Mouse (Mus musculus): ENCODE data around the gene Mrpl33. TPM values are rescaled to one million over a fixed set of nuclear protein-coding genes. Genes with fewer than 3 reads are reported as not detected.
"Not testable (repeated sequence)": the region's sequence is repeated elsewhere in the genome, so short reads cannot be mapped to it uniquely, and the experiment has no call there.

Mrpl33 gene
- polyA plus RNA-seq, 1 experiment from 2014 or later = 204 TPM

DNA sequence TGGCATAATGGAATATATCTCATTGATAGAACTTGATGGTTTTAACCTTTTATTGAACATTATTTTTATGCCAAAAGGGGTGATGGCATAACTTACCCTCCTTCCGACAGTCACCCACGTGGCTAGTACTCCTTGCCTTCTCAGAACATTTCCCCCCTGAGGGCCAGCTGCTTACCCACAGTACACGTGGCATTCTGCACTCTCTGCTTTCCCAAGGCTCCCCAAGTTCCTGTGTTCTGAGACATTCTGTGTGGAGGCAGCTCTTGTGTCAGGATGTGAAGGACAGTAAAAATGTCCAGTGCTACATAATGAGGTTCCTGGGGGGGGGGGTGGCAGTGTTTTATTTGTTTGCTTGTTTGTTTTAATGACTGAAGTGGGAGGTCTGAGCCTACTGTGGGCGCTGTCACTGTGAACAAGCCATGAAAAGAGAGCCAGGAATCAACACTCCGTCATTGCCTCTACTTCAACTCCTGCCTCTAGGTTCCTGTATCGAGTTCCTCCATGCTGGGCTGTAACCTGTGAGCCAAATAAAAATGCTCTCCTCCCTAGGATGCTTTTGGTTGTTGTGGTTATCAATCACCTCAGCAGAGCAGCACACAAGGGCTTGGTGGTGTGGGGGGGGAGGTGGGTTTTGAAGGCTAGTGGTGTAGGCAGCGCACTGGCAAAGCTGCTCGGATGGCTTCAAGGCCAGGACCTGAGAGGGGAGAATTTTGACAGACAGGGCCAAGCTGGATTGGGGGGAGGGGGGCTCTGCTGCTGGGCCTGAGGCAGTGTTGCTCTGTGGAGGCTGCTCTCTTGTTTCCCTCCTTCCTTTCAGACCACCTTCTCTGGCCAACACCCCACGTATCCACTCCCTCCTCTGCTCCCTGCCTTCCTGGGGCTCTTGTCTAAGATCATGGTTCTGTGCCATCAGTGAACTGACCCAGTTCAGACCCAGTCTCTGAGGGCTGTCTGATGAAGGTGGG lies 31.1 kb downstream of the Mrpl33 start:
- Histone ChIP-seq H3K9ac (replicated peaks) (no peak overlapping the region), H3K4me1 (no peaks in the 10 kb centered on the region), H3K4me3 (no peak overlapping the region), H3K4me2 (replicated peaks) (no peak overlapping the region), H3K27ac (replicated peaks) (no peak overlapping the region), H3K27me3 (no peaks in the 10 kb centered on the region), H3K9me3 (no peaks in the 10 kb centered on the region), H3K36me3 (peaks cover 2% of the 10 kb centered on the region; the same call in 1 of the 2 replicates)
- 72% methylated on average over 9 of the region's 9 CpGs for WGBS
- no peak for ATAC-seq (replicated peaks)

DNA sequence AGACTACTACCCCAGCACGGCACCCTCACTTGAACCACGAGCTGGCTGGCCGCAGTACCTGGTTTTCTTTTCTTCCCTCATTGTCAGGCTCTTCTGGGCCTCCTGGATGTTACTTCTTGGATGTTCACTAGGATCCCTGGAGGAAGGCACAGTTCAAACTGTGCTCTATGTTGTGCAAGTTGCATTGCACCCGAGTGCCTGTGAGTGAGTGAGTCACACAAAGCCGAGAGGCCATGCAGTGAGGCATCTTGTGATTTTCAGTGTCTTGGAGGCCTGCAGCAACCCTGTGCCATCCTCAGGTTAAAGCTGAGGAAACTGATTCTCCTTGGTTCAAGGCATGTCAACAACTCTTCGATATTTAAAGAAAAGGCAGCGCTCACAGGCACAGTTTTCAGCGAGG lies 31.8 kb downstream of the Mrpl33 start:
- Histone ChIP-seq H3K4me2 (replicated peaks) (no peak overlapping the region), H3K9me3 (no peaks in the 10 kb centered on the region), H3K27ac (replicated peaks) (no peak overlapping the region), H3K27me3 (no peaks in the 10 kb centered on the region), H3K36me3 (no peaks in the 10 kb centered on the region), H3K4me1 (no peaks in the 10 kb centered on the region), H3K9ac (replicated peaks) (no peak overlapping the region), H3K4me3 (no peak overlapping the region)
- 91% methylated on average over 8 of the region's 8 CpGs for WGBS
- ATAC-seq (replicated peaks) = no peak

DNA sequence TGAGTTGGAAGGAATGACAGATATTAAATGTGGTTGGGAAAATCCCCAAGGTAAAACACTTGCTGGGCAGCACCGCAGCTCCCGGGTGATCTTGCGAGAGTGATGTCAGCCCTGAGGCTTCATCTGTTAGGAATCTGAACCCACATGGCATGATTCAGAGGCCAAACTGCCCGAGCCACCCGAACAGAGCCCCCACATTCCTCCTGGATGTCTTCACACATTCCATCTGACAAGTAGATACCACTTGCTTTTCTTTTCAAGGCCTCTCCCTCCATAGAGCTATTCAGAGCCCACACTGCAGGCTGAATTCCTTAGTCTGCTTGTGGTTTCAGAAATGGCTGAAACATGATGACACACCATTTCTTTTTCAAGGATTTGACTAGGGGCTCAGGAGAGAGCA lies 33.3 kb downstream of the Mrpl33 start:
- H3K9me3 ChIP-seq = no peaks in the 10 kb centered on the region
- H3K9ac ChIP-seq (replicated peaks) = no peak overlapping the region
- H3K27ac ChIP-seq (replicated peaks) = no peak overlapping the region
- ATAC-seq (replicated peaks) = no peak
- WGBS = 50% methylated on average over 5 of the region's 5 CpGs
- no peaks in the 10 kb centered on the region for H3K4me1 ChIP-seq
- H3K4me3 ChIP-seq = no peak overlapping the region
- H3K4me2 ChIP-seq (replicated peaks) = no peak overlapping the region
- H3K36me3 ChIP-seq = no peaks in the 10 kb centered on the region
- no peaks in the 10 kb centered on the region for H3K27me3 ChIP-seq

DNA sequence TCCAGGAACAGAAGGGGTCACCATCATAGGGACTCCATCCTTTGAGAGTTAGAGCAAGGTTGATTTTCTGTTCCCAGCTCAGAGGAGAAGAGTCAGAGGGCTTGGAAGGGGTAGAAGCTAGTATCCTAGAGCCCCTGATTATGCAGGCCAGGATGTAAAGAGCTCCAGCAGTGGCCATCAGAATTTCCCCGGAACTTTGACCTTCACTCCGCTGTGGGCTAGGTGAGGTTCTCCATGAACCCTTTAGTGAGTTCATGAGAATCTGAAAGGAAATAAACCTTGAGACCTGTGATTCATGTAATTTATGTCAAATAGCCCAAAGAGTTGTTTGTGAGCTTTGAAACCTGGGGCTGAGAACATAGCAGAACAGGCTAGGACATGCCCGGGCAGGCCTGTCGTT lies 34.4 kb downstream of the Mrpl33 start:
- H3K36me3 ChIP-seq; H3K9ac ChIP-seq (replicated peaks); H3K4me1 ChIP-seq; H3K27ac ChIP-seq (replicated peaks); ATAC-seq (replicated peaks); H3K4me3 ChIP-seq; H3K27me3 ChIP-seq; H3K9me3 ChIP-seq; H3K4me2 ChIP-seq (replicated peaks): not testable (repeated sequence)
- 95% methylated on average over 4 of the region's 4 CpGs for WGBS

DNA sequence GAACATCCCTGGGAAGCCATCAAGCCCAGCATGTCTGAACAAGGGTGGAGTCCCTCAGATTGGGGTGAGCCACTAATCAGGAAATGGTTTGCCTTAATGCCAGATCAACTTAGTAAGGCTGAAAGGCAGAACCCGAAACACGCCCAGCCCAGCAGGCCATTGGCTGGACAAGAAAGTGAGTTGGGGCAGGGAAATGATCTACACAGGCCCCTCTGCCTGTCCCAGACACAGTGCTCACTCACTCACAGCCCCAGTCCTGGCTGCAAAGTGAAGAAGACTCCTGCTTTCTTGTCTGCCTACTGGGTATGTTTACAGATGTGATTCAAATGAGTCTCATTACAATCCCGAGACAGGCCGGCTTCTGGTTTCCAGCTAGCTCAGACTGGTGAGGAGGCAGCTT lies 37.4 kb downstream of the Mrpl33 start:
- Histone ChIP-seq H3K27me3 (no peaks in the 10 kb centered on the region), H3K9me3 (no peaks in the 10 kb centered on the region), H3K4me2 (replicated peaks) (no peak overlapping the region), H3K4me1 (no peaks in the 10 kb centered on the region), H3K9ac (replicated peaks) (no peak overlapping the region), H3K4me3 (no peak overlapping the region), H3K27ac (replicated peaks) (no peak overlapping the region), H3K36me3 (no peaks in the 10 kb centered on the region)
- WGBS = 53% methylated on average over 4 of the region's 4 CpGs
- ATAC-seq (replicated peaks) = no peak

DNA sequence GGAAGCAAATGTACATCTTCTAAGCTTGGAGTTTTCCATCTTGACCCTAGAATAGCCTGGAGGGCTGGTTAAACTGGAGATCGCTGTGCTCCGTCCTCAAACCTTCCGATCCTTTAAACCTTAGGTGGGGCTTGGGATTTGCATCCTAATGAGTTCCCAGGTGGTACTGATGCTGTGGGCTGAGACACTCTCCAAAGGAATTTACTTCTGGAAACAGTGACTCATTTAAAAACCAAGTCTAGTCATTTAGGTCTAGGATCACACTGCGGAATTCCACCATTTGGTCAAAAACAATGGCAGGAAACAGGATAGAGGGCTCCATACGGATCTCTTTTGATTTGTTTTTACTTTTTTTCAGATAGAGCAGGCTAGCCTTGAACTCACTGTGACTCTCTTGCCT lies 37.9 kb downstream of the Mrpl33 start:
- WGBS = 44% methylated on average over 5 of the region's 5 CpGs
- H3K4me3 ChIP-seq = no peak overlapping the region
- H3K4me2 ChIP-seq (replicated peaks) = no peak overlapping the region
- H3K9ac ChIP-seq (replicated peaks) = no peak overlapping the region
- H3K27me3 ChIP-seq = no peaks in the 10 kb centered on the region
- no peaks in the 10 kb centered on the region for H3K36me3 ChIP-seq
- no peaks in the 10 kb centered on the region for H3K9me3 ChIP-seq
- ATAC-seq (replicated peaks) = no peak
- no peak overlapping the region for H3K27ac ChIP-seq (replicated peaks)
- H3K4me1 ChIP-seq = no peaks in the 10 kb centered on the region

DNA sequence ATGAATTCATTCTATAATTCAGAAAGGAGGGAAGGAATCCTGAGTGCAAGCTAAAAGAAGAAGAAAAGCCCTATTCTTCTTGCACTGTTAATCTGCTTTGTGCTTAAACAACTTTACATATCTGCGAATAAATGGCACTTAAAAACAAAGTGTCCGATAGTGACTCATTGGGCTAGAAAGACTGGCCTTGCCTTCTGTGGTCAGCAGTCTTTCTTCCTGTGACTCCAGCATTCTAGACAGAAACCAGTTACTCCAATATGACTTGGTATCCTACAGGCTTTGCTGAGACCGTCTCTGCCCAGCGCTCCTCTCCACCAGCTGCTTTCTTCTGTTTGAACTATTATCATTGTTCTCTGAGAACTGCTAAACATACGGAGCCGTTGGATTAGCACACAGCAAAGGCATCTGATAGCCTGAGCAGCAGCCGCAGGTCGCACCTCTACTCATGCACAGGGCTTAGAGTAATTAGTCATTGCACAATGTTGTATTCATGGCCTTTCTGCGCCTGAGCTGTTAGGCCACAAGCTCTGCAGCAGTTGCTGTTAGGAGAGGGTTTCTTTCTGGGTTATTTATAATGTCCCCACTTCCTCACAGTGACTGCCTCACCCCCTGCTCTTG lies 40.0 kb downstream of the Mrpl33 start:
- no peak overlapping the region for H3K9ac ChIP-seq (replicated peaks)
- no peak for ATAC-seq (replicated peaks)
- no peaks in the 10 kb centered on the region for H3K9me3 ChIP-seq
- no peaks in the 10 kb centered on the region for H3K36me3 ChIP-seq
- no peaks in the 10 kb centered on the region for H3K27me3 ChIP-seq
- no peak overlapping the region for H3K4me2 ChIP-seq (replicated peaks)
- 26% methylated on average over 9 of the region's 9 CpGs for WGBS
- H3K4me3 ChIP-seq = no peak overlapping the region
- no peaks in the 10 kb centered on the region for H3K4me1 ChIP-seq
- H3K27ac ChIP-seq (replicated peaks) = no peak overlapping the region

DNA sequence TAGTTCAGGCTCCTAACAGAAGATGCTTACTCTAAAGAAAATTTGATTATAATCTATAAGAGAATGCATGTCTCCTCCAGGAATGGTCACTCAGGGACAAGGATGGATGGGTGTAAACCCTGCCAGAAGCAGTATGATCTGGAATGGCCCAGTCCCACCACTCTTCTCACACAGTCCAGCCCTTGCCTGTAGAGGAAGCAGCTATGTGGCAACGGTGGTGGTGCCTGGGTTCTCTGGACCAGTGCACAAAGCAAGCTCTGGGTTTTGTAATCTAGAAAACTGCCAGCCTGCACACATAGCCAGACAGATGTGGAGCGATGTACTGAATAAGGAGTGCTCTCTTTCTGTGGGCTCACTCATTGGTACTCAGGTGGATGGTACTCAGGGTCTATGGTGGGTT lies 43.8 kb downstream of the Mrpl33 start:
- Histone ChIP-seq H3K4me2 (replicated peaks) (no peak overlapping the region), H3K4me3 (no peak overlapping the region), H3K9me3 (no peaks in the 10 kb centered on the region), H3K9ac (replicated peaks) (no peak overlapping the region), H3K27ac (replicated peaks) (no peak overlapping the region), H3K27me3 (no peaks in the 10 kb centered on the region), H3K36me3 (no peaks in the 10 kb centered on the region), H3K4me1 (no peaks in the 10 kb centered on the region)
- 89% methylated on average over 2 of the region's 2 CpGs for WGBS
- no peak for ATAC-seq (replicated peaks)

DNA sequence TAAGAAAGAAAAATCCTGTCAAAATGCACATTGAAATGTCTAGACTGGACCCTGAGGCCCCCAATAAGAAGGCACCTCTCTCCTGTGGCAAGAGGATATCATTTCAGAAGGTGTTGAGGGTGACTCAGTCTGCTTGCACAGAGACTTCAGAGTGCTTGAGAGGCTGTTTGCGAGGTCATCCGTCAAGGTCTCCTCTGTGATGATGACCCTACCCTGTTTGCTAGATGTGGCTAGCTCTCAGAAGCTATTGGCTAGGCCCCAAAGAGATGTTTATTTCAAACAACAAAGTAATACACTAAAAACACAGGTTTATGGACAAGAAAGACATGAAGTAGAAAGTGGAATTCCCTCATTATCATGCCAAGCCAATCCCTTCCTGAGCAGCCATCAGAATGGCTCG lies 45.6 kb downstream of the Mrpl33 start:
- no peak for ATAC-seq (replicated peaks)
- Histone ChIP-seq H3K36me3 (no peaks in the 10 kb centered on the region), H3K4me1 (no peaks in the 10 kb centered on the region), H3K27ac (replicated peaks) (no peak overlapping the region), H3K9ac (replicated peaks) (no peak overlapping the region), H3K9me3 (no peaks in the 10 kb centered on the region), H3K4me2 (replicated peaks) (no peak overlapping the region), H3K27me3 (no peaks in the 10 kb centered on the region), H3K4me3 (no peak overlapping the region)
- 87% methylated on average over 3 of the region's 3 CpGs for WGBS

DNA sequence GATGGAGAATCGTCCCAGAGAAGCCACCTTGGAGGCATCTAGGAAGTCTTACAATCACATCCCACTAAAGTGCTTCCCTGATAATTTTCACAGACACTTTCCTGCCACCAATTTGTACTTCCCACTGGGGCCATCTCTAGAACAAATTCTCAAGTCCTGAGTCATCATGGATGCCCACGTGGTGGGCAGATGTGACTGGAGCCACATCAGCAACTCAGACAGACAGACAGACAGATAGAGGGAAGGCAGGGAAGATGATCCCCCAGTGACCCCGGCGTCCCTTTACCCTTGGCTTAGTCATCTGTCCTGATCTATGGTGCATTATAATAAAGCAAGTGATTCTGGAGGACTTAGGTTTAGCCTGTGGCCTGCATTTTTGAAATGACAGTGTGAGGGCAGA lies 47.5 kb downstream of the Mrpl33 start:
- no peak for ATAC-seq (replicated peaks)
- Histone ChIP-seq H3K4me2 (replicated peaks) (no peak overlapping the region), H3K27ac (replicated peaks) (no peak overlapping the region), H3K36me3 (no peaks in the 10 kb centered on the region), H3K9me3 (no peaks in the 10 kb centered on the region), H3K9ac (replicated peaks) (no peak overlapping the region), H3K27me3 (no peaks in the 10 kb centered on the region), H3K4me1 (no peaks in the 10 kb centered on the region), H3K4me3 (no peak overlapping the region)
- 85% methylated on average over 4 of the region's 4 CpGs for WGBS

DNA sequence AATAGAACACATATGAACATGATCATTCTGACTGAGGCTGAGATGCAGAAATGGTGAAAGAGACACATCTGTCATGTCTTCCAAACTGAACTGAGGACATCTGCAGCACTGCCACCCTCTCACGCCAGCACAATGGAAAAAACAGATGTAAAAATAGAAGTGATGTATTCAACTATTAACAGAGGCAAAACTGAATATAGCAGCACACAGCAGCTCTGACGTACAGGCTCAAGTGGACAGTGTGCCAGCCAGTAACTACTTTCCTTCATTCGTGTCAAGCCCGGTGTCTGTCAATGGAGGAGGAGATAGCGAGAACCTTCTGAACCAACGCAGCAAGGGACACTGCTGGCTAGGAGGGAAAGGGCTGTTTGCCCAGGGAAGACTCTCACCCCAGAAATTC lies 48.1 kb downstream of the Mrpl33 start:
- Histone ChIP-seq H3K4me2 (replicated peaks) (no peak overlapping the region), H3K27ac (replicated peaks) (no peak overlapping the region), H3K36me3 (no peaks in the 10 kb centered on the region), H3K9me3 (no peaks in the 10 kb centered on the region), H3K27me3 (no peaks in the 10 kb centered on the region), H3K9ac (replicated peaks) (no peak overlapping the region), H3K4me1 (no peaks in the 10 kb centered on the region), H3K4me3 (no peak overlapping the region)
- 91% methylated on average over 6 of the region's 6 CpGs for WGBS
- ATAC-seq (replicated peaks) = no peak

DNA sequence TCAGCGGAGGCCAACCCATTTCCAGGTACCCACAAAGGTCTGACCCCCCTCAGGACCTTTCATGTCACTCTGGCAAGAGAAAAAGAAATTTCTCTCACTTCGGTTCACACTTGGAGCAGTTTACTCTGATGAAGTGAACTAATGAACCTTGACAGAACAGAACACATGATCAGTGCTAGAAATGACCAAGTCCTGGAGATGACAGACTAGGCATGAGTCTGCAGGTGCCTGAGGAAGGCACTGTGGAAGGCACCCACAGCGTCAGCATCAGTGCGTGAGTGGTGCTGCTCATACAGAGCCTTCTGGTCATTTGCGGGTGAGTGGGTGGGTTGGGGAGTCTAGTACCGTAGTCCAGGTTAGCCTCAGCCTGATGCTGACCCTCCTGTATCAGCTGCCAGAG lies 49.1 kb downstream of the Mrpl33 start:
- no peak for ATAC-seq (replicated peaks)
- H3K9ac ChIP-seq (replicated peaks) = no peak overlapping the region
- H3K27ac ChIP-seq (replicated peaks) = no peak overlapping the region
- no peak overlapping the region for H3K4me3 ChIP-seq
- no peak overlapping the region for H3K4me2 ChIP-seq (replicated peaks)
- no peaks in the 10 kb centered on the region for H3K27me3 ChIP-seq
- H3K9me3 ChIP-seq = no peaks in the 10 kb centered on the region
- H3K4me1 ChIP-seq = no peaks in the 10 kb centered on the region
- H3K36me3 ChIP-seq = no peaks in the 10 kb centered on the region
- WGBS = 91% methylated on average over 6 of the region's 6 CpGs
